Mouse (Mus musculus): ENCODE data around the gene Tdp1. TPM values are rescaled to one million over a fixed set of nuclear protein-coding genes. Genes with fewer than 3 reads are reported as not detected.

Tdp1 gene
- polyA plus RNA-seq, 1 experiment from 2014 or later, result 14.2 TPM

GRCm38 (mm10) chr12:99939179-99939578 lies 54.9 kb downstream of the Tdp1 start:
- TF ChIP-seq EP300 (IDR thresholded peaks at IDR 0.05), result no peak
- TF ChIP-seq CTCF (IDR thresholded peaks at IDR 0.05), result no peak
- peak overlapping the region; percentile 70 for H3K27ac ChIP-seq (ENCODE audit: low read length)

GRCm38 (mm10) chr12:99940704-99941103 lies 56.4 kb downstream of the Tdp1 start:
- Histone ChIP-seq H3K4me1 (ENCODE audit: insufficient read depth, low read depth, low read length) (no peaks in the 10 kb centered on the region), H3K4me2 (replicated peaks; ENCODE audit: low read depth, low read length) (no peak overlapping the region), H3K9ac (replicated peaks; ENCODE audit: low read depth) (no peak overlapping the region), H3K4me3 (ENCODE audit: low read depth, low read length) (no peak overlapping the region), H3K27ac (ENCODE audit: low read length) (no peak overlapping the region), H3K36me3 (ENCODE audit: insufficient read depth, low read length) (no peaks in the 10 kb centered on the region), H3K9me3 (ENCODE audit: low read length) (no peaks in the 10 kb centered on the region), H3K27me3 (replicated peaks; ENCODE audit: insufficient read depth, low read length) (no peaks in the 10 kb centered on the region)
- ATAC-seq, result no peak
- DNase-seq (ENCODE audit: low spot score), result peak; percentile 10
- TF ChIP-seq CTCF (IDR thresholded peaks at IDR 0.05) (no peak), EP300 (IDR thresholded peaks at IDR 0.05) (no peak)
- 88% methylated on average over 7 of the region's 7 CpGs for WGBS

More at GRCm38 (mm10) chr12:99939179-99939578, 54.9 kb downstream of the Tdp1 start:
- H3K4me2 ChIP-seq (replicated peaks; ENCODE audit: low read depth, low read length), result no peak overlapping the region
- no peak overlapping the region for H3K4me3 ChIP-seq (ENCODE audit: low read depth, low read length)
- no peak overlapping the region for H3K9ac ChIP-seq (replicated peaks; ENCODE audit: low read depth)
- 61% methylated on average over 6 of the region's 6 CpGs for WGBS
- peak; percentile 78 for DNase-seq (ENCODE audit: low spot score)
- H3K4me1 ChIP-seq (ENCODE audit: insufficient read depth, low read depth, low read length), result no peaks in the 10 kb centered on the region
- peak; percentile 76 for ATAC-seq
- no peaks in the 10 kb centered on the region for H3K36me3 ChIP-seq (ENCODE audit: insufficient read depth, low read length)
- H3K27me3 ChIP-seq (replicated peaks; ENCODE audit: insufficient read depth, low read length), result no peaks in the 10 kb centered on the region
- no peaks in the 10 kb centered on the region for H3K9me3 ChIP-seq (ENCODE audit: low read length)

GRCm38 (mm10) chr12:99942441-99942840 lies 58.1 kb downstream of the Tdp1 start:
- Histone ChIP-seq H3K27me3 (replicated peaks; ENCODE audit: insufficient read depth, low read length) (no peaks in the 10 kb centered on the region), H3K9ac (replicated peaks; ENCODE audit: low read depth) (no peak overlapping the region), H3K9me3 (ENCODE audit: low read length) (no peaks in the 10 kb centered on the region), H3K36me3 (ENCODE audit: insufficient read depth, low read length) (no peaks in the 10 kb centered on the region), H3K4me2 (replicated peaks; ENCODE audit: low read depth, low read length) (no peak overlapping the region), H3K27ac (ENCODE audit: low read length) (no peak overlapping the region), H3K4me3 (ENCODE audit: low read depth, low read length) (no peak overlapping the region), H3K4me1 (ENCODE audit: insufficient read depth, low read depth, low read length) (no peaks in the 10 kb centered on the region)
- ATAC-seq (no peak), DNase-seq (ENCODE audit: low spot score) (peak; percentile 21)
- TF ChIP-seq CTCF (IDR thresholded peaks at IDR 0.05) (no peak), EP300 (IDR thresholded peaks at IDR 0.05) (no peak)
- WGBS, result 70% methylated on average over 8 of the region's 8 CpGs

- Histone ChIP-seq H3K4me3 (ENCODE audit: low read depth, low read length) (no peak overlapping the region), H3K4me1 (ENCODE audit: insufficient read depth, low read depth, low read length) (no peaks in the 10 kb centered on the region), H3K27me3 (replicated peaks; ENCODE audit: insufficient read depth, low read length) (no peaks in the 10 kb centered on the region), H3K27ac (ENCODE audit: low read length) (no peak overlapping the region), H3K9me3 (ENCODE audit: low read length) (no peaks in the 10 kb centered on the region), H3K36me3 (ENCODE audit: insufficient read depth, low read length) (no peaks in the 10 kb centered on the region), H3K4me2 (replicated peaks; ENCODE audit: low read depth, low read length) (no peak overlapping the region), H3K9ac (replicated peaks; ENCODE audit: low read depth) (no peak overlapping the region)
- TF ChIP-seq EP300 (IDR thresholded peaks at IDR 0.05) (no peak), CTCF (IDR thresholded peaks at IDR 0.05) (peak; percentile 74)
- DNase-seq (ENCODE audit: low spot score), result peak; percentile 55
- ATAC-seq, result peak; percentile 58; the same call in 1 of the 2 replicates
- WGBS, result 57% methylated on average over 7 of the region's 7 CpGs
Observed at GRCm38 (mm10) chr12:99952928-99953327, 68.6 kb downstream of the Tdp1 start.

GRCm38 (mm10) chr12:99956411-99956810 lies 72.1 kb downstream of the Tdp1 start:
- H3K27me3 ChIP-seq (replicated peaks; ENCODE audit: insufficient read depth, low read length), result no peaks in the 10 kb centered on the region
- H3K9me3 ChIP-seq (ENCODE audit: low read length), result no peaks in the 10 kb centered on the region
- H3K4me2 ChIP-seq (replicated peaks; ENCODE audit: low read depth, low read length), result no peak overlapping the region
- no peaks in the 10 kb centered on the region for H3K4me1 ChIP-seq (ENCODE audit: insufficient read depth, low read depth, low read length)
- TF ChIP-seq CTCF (IDR thresholded peaks at IDR 0.05) (no peak), EP300 (IDR thresholded peaks at IDR 0.05) (no peak)
- no peak overlapping the region for H3K9ac ChIP-seq (replicated peaks; ENCODE audit: low read depth)
- H3K27ac ChIP-seq (ENCODE audit: low read length), result no peak overlapping the region
- DNase-seq (ENCODE audit: low spot score), result no peak
- no peaks in the 10 kb centered on the region for H3K36me3 ChIP-seq (ENCODE audit: insufficient read depth, low read length)
- no peak for ATAC-seq
- no peak overlapping the region for H3K4me3 ChIP-seq (ENCODE audit: low read depth, low read length)
- WGBS, result 67% methylated on average over 7 of the region's 7 CpGs

- Histone ChIP-seq H3K27ac (ENCODE audit: low read length) (0 out of 2 replicates have a peak overlapping the region, but pooled peaks have one; percentile 43), H3K9me3 (ENCODE audit: low read length) (no peaks in the 10 kb centered on the region), H3K4me2 (replicated peaks; ENCODE audit: low read depth, low read length) (no peak overlapping the region), H3K4me3 (ENCODE audit: low read depth, low read length) (no peak overlapping the region), H3K36me3 (ENCODE audit: insufficient read depth, low read length) (no peaks in the 10 kb centered on the region), H3K27me3 (replicated peaks; ENCODE audit: insufficient read depth, low read length) (peaks cover 2% of the 10 kb centered on the region; the same call in 1 of the 2 replicates), H3K9ac (replicated peaks; ENCODE audit: low read depth) (no peak overlapping the region), H3K4me1 (ENCODE audit: insufficient read depth, low read depth, low read length) (no peaks in the 10 kb centered on the region)
- TF ChIP-seq CTCF (IDR thresholded peaks at IDR 0.05), result peak; percentile 18; the same call in 1 of the 2 replicates
- peak; percentile 21; the same call in 1 of the 2 replicates for TF ChIP-seq EP300 (IDR thresholded peaks at IDR 0.05)
- DNase-seq (ENCODE audit: low spot score) (peak; percentile 55), ATAC-seq (peak; percentile 70)
- 51% methylated on average over 9 of the region's 9 CpGs for WGBS
Observed at GRCm38 (mm10) chr12:99958068-99959060, 74.0 kb downstream of the Tdp1 start.
